Mouse (Mus musculus) heart, postnatal 0 days (tissue): ENCODE measurements at regions not wholly inside any gene's neighbourhood (a gene's known extent, or its start where the extent isn't known, plus 50 kb on each side); places are given as distances from the start of the nearest gene placed in this dataset.

Experiments used
- CTCF ChIP-seq: IDR thresholded peaks from 2 replicates; pipeline ENCODE4 v1.5.1; 2016; ENCODE audit warnings: antibody characterized with exemption, control low read depth, low read depth
- EP300 ChIP-seq: IDR thresholded peaks from 2 replicates; pipeline ENCODE4 v1.6.1; 2016; ENCODE audit warnings: antibody characterized with exemption, low read depth

DNA sequence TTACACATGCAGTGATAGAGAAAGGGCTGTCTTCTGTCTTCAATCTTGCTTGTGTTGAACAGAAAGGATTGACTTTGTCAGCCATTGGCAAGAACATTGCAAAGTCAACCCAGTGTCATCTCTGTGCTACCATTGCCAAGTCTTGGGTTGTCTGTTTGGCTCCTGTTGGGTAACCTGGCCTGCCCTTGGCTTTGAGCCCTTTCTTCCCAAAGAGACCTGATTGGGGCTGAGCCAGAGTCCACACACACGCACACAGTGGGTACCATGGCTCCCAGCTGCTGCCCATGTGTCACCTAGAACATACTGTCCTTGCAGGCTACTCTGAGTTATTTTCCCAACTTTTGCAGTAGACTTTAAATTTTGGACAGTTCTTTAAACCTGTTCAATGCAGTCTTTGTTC lies 51.0 kb upstream of the Fam19a1 start:
- no peak for TF ChIP-seq CTCF
- TF ChIP-seq EP300: no peak
